Mouse (Mus musculus): ENCODE data around the gene Dnah8. TPM values are rescaled to one million over a fixed set of nuclear protein-coding genes. Genes with fewer than 3 reads are reported as not detected.
A peak's percentile ranks its signal among the peaks of the same experiment; 100 is the strongest.

The Dnah8 gene
- polyA plus RNA-seq, 1 experiment: not detected

- H3K27ac ChIP-seq (replicated peaks; ENCODE audit: low read depth, low read length): no peak overlapping the region
- H3K4me3 ChIP-seq (ENCODE audit: insufficient read depth, low read depth, low read length): no peak overlapping the region
- no peaks in the 10 kb centered on the region for H3K4me1 ChIP-seq (ENCODE audit: control insufficient read depth, insufficient read depth, insufficient read length, low read length)
Measured at GRCm38 (mm10) chr17:30871040-30871439, 246.9 kb downstream of the Dnah8 start.

GRCm38 (mm10) chr17:30874276-30874675, 250.1 kb downstream of the Dnah8 start:
- Histone ChIP-seq H3K27ac (replicated peaks; ENCODE audit: low read depth, low read length) (no peak overlapping the region), H3K4me1 (ENCODE audit: control insufficient read depth, insufficient read depth, insufficient read length, low read length) (no peaks in the 10 kb centered on the region), H3K4me3 (ENCODE audit: insufficient read depth, low read depth, low read length) (no peak overlapping the region)

GRCm38 (mm10) chr17:30877456-30877855, 253.3 kb downstream of the Dnah8 start:
- Histone ChIP-seq H3K4me3 (ENCODE audit: insufficient read depth, low read depth, low read length) (no peak overlapping the region), H3K4me1 (ENCODE audit: control insufficient read depth, insufficient read depth, insufficient read length, low read length) (no peaks in the 10 kb centered on the region), H3K27ac (replicated peaks; ENCODE audit: low read depth, low read length) (no peak overlapping the region)

GRCm38 (mm10) chr17:30878626-30879025, 254.5 kb downstream of the Dnah8 start:
- Histone ChIP-seq H3K4me1 (ENCODE audit: control insufficient read depth, insufficient read depth, insufficient read length, low read length) (no peaks in the 10 kb centered on the region), H3K4me3 (ENCODE audit: insufficient read depth, low read depth, low read length) (no peak overlapping the region), H3K27ac (replicated peaks; ENCODE audit: low read depth, low read length) (no peak overlapping the region)

- no peak overlapping the region for H3K27ac ChIP-seq (replicated peaks; ENCODE audit: low read depth, low read length)
- no peak overlapping the region for H3K4me3 ChIP-seq (ENCODE audit: insufficient read depth, low read depth, low read length)
- H3K4me1 ChIP-seq (ENCODE audit: control insufficient read depth, insufficient read depth, insufficient read length, low read length): no peaks in the 10 kb centered on the region
Measured at GRCm38 (mm10) chr17:30880391-30880790, 256.2 kb downstream of the Dnah8 start.

- Histone ChIP-seq H3K27ac (replicated peaks; ENCODE audit: low read depth, low read length) (no peak overlapping the region), H3K4me3 (ENCODE audit: insufficient read depth, low read depth, low read length) (no peak overlapping the region), H3K4me1 (ENCODE audit: control insufficient read depth, insufficient read depth, insufficient read length, low read length) (no peaks in the 10 kb centered on the region)
Measured at GRCm38 (mm10) chr17:30881001-30881400, 256.8 kb downstream of the Dnah8 start.

- Histone ChIP-seq H3K4me3 (ENCODE audit: insufficient read depth, low read depth, low read length) (no peak overlapping the region), H3K27ac (replicated peaks; ENCODE audit: low read depth, low read length) (no peak overlapping the region), H3K4me1 (ENCODE audit: control insufficient read depth, insufficient read depth, insufficient read length, low read length) (no peaks in the 10 kb centered on the region)
Measured at GRCm38 (mm10) chr17:30882206-30882605, 258.1 kb downstream of the Dnah8 start.

- H3K27ac ChIP-seq (replicated peaks; ENCODE audit: low read depth, low read length): no peak overlapping the region
- no peaks in the 10 kb centered on the region for H3K4me1 ChIP-seq (ENCODE audit: control insufficient read depth, insufficient read depth, insufficient read length, low read length)
Measured at GRCm38 (mm10) chr17:30883534-30883933, 259.4 kb downstream of the Dnah8 start.

GRCm38 (mm10) chr17:30892086-30892485, 267.9 kb downstream of the Dnah8 start:
- Histone ChIP-seq H3K4me3 (ENCODE audit: insufficient read depth, low read depth, low read length) (no peak overlapping the region), H3K4me1 (ENCODE audit: control insufficient read depth, insufficient read depth, insufficient read length, low read length) (no peaks in the 10 kb centered on the region), H3K27ac (replicated peaks; ENCODE audit: low read depth, low read length) (no peak overlapping the region)

More at GRCm38 (mm10) chr17:30883534-30883933, 259.4 kb downstream of the Dnah8 start:
- H3K4me3 ChIP-seq (ENCODE audit: insufficient read depth, low read depth, low read length): no peak overlapping the region

GRCm38 (mm10) chr17:30892730-30893129, 268.6 kb downstream of the Dnah8 start:
- Histone ChIP-seq H3K27ac (replicated peaks; ENCODE audit: low read depth, low read length) (no peak overlapping the region), H3K4me1 (ENCODE audit: control insufficient read depth, insufficient read depth, insufficient read length, low read length) (no peaks in the 10 kb centered on the region), H3K4me3 (ENCODE audit: insufficient read depth, low read depth, low read length) (no peak overlapping the region)

GRCm38 (mm10) chr17:30897075-30897474, 272.9 kb downstream of the Dnah8 start:
- Histone ChIP-seq H3K4me3 (ENCODE audit: insufficient read depth, low read depth, low read length) (no peak overlapping the region), H3K27ac (replicated peaks; ENCODE audit: low read depth, low read length) (no peak overlapping the region), H3K4me1 (ENCODE audit: control insufficient read depth, insufficient read depth, insufficient read length, low read length) (no peaks in the 10 kb centered on the region)

GRCm38 (mm10) chr17:30901627-30902026, 277.5 kb downstream of the Dnah8 start, which contains the start of gene Glp1r:
TSS of gene Glp1r (plus strand) at chr17:30901817.
- peak within 1 kb of the TSS; percentile 39; the same call in 1 of the 2 replicates for H3K4me3 ChIP-seq (ENCODE audit: insufficient read depth, low read depth, low read length)
- no peak within 1 kb of the TSS for H3K27ac ChIP-seq (replicated peaks; ENCODE audit: low read depth, low read length)
- H3K4me1 ChIP-seq (ENCODE audit: control insufficient read depth, insufficient read depth, insufficient read length, low read length): no peaks in the 10 kb centered on the region

GRCm38 (mm10) chr17:30904096-30904495, 279.9 kb downstream of the Dnah8 start:
- Histone ChIP-seq H3K4me3 (ENCODE audit: insufficient read depth, low read depth, low read length) (no peak overlapping the region), H3K4me1 (ENCODE audit: control insufficient read depth, insufficient read depth, insufficient read length, low read length) (no peaks in the 10 kb centered on the region), H3K27ac (replicated peaks; ENCODE audit: low read depth, low read length) (no peak overlapping the region)

GRCm38 (mm10) chr17:30907577-30907976, 283.4 kb downstream of the Dnah8 start:
- Histone ChIP-seq H3K4me1 (ENCODE audit: control insufficient read depth, insufficient read depth, insufficient read length, low read length) (no peaks in the 10 kb centered on the region), H3K4me3 (ENCODE audit: insufficient read depth, low read depth, low read length) (no peak overlapping the region), H3K27ac (replicated peaks; ENCODE audit: low read depth, low read length) (no peak overlapping the region)

GRCm38 (mm10) chr17:30910866-30911731, 286.9 kb downstream of the Dnah8 start:
- H3K4me3 ChIP-seq (ENCODE audit: insufficient read depth, low read depth, low read length): no peak overlapping the region
- H3K4me1 ChIP-seq (ENCODE audit: control insufficient read depth, insufficient read depth, insufficient read length, low read length): no peaks in the 10 kb centered on the region
- H3K27ac ChIP-seq (replicated peaks; ENCODE audit: low read depth, low read length): no peak overlapping the region

GRCm38 (mm10) chr17:30911732-30912088, 287.6 kb downstream of the Dnah8 start:
- H3K27ac ChIP-seq (replicated peaks; ENCODE audit: low read depth, low read length): no peak overlapping the region
- H3K4me1 ChIP-seq (ENCODE audit: control insufficient read depth, insufficient read depth, insufficient read length, low read length): no peaks in the 10 kb centered on the region
- H3K4me3 ChIP-seq (ENCODE audit: insufficient read depth, low read depth, low read length): no peak overlapping the region
